Mouse (Mus musculus) liver, embryonic 13.5 days (tissue): ENCODE results near the gene Chl1. TPM values are rescaled to one million over a fixed set of nuclear protein-coding genes. Genes with fewer than 3 reads are reported as not detected.

Experiments
- ATAC-seq: fragments of 200-750 bp; cut with Nextera tagmentation; 2 replicates; pipeline ENCODE4 v1.8.0; 2017; ENCODE audit warnings: low read depth, mild to moderate bottlenecking, moderate number of reproducible peaks, moderate library complexity
- DNase-seq: peaks from one replicate; pipeline ENCODE4 v3.0.0; 2022
- H3K27ac ChIP-seq: fragments of 300-500 bp; sonication (generic); 2 replicates; pipeline ENCODE4 v1.5.1; 2015; ENCODE audit warnings: moderate library complexity, mild to moderate bottlenecking, inconsistent platforms
- H3K27me3 ChIP-seq: fragments of 300-500 bp; sonication (generic); 2 replicates; pipeline ENCODE4 v1.6.1; 2015; ENCODE audit warnings: mild to moderate bottlenecking, inconsistent platforms
- H3K36me3 ChIP-seq: fragments of 300-500 bp; sonication (generic); 2 replicates; pipeline ENCODE4 v1.6.1; 2015; ENCODE audit warnings: mild to moderate bottlenecking, inconsistent platforms
- H3K4me1 ChIP-seq: fragments of 300-500 bp; sonication (generic); replicated peaks from 2 replicates; pipeline ENCODE4 v1.6.1; 2015; ENCODE audit warnings: inconsistent platforms
- H3K4me2 ChIP-seq: fragments of 300-500 bp; sonication (generic); 2 replicates; pipeline ENCODE4 v1.6.1; 2015; ENCODE audit warnings: inconsistent platforms, mild to moderate bottlenecking, moderate library complexity
- H3K4me3 ChIP-seq: fragments of 300-500 bp; sonication (generic); replicated peaks from 2 replicates; pipeline ENCODE4 v1.5.1; 2015; ENCODE audit warnings: mild to moderate bottlenecking, inconsistent platforms
- H3K9ac ChIP-seq: fragments of 300-500 bp; sonication (generic); 2 replicates; pipeline ENCODE4 v1.6.1; 2015; ENCODE audit warnings: mild to moderate bottlenecking, inconsistent platforms
- H3K9me3 ChIP-seq: fragments of 300-500 bp; sonication (generic); replicated peaks from 2 replicates; pipeline ENCODE4 v1.6.1; 2016; ENCODE audit warnings: inconsistent platforms
- WGBS: fragments of 180-500 bp; shearing (Covaris S2); methylation state at CpG from one replicate; pipeline ENCODE4 v1.1.7; 2015; ENCODE audit not compliant: insufficient replicate concordance; 5-methylcytosine and 5-hydroxymethylcytosine counted together
- polyA plus RNA-seq: library from polyadenylated mRNA; unstranded; fragments of >200 nt; fragmentation: Nextera tagmentation; extraction: Ambion mirVana; gene quantifications from 2 replicates; pipeline ENCODE4 v1.2.1, GENCODE M21; 2015

Chl1 gene
- polyA plus RNA-seq, 1 experiment from 2014 or later = 0.13 TPM

- Histone ChIP-seq H3K27me3 (no peaks in the 10 kb centered on the region), H3K4me3 (no peak overlapping the region), H3K9ac (no peak overlapping the region), H3K9me3 (no peaks in the 10 kb centered on the region), H3K4me2 (no peak overlapping the region), H3K36me3 (no peaks in the 10 kb centered on the region), H3K27ac (no peak overlapping the region), H3K4me1 (no peaks in the 10 kb centered on the region)
- ATAC-seq (no peak), DNase-seq (no peak)
- WGBS = 71% methylated on average over 3 of the region's 3 CpGs
These were observed 162.7 kb downstream of the Chl1 start for GRCm38 (mm10) chr6:103673111-103673510.

GRCm38 (mm10) chr6:103674332-103674731 is 163.9 kb downstream of the Chl1 start:
- H3K27me3 ChIP-seq = no peaks in the 10 kb centered on the region
- WGBS = 56% methylated on average over 6 of the region's 6 CpGs

GRCm38 (mm10) chr6:103675145-103675544 is 164.8 kb downstream of the Chl1 start:
- WGBS = 72% methylated on average over 2 of the region's 2 CpGs
- DNase-seq = no peak
- no peaks in the 10 kb centered on the region for H3K9me3 ChIP-seq
- H3K27ac ChIP-seq = no peak overlapping the region
- no peaks in the 10 kb centered on the region for H3K36me3 ChIP-seq
- no peaks in the 10 kb centered on the region for H3K4me1 ChIP-seq
- ATAC-seq = no peak
- no peak overlapping the region for H3K9ac ChIP-seq
- no peak overlapping the region for H3K4me3 ChIP-seq
- no peak overlapping the region for H3K4me2 ChIP-seq
- no peaks in the 10 kb centered on the region for H3K27me3 ChIP-seq

More at GRCm38 (mm10) chr6:103674332-103674731, 163.9 kb downstream of the Chl1 start:
- Histone ChIP-seq H3K4me2 (no peak overlapping the region), H3K4me1 (no peaks in the 10 kb centered on the region), H3K36me3 (no peaks in the 10 kb centered on the region), H3K4me3 (no peak overlapping the region), H3K27ac (no peak overlapping the region), H3K9me3 (no peaks in the 10 kb centered on the region), H3K9ac (no peak overlapping the region)
- ATAC-seq (no peak), DNase-seq (no peak)

GRCm38 (mm10) chr6:103676664-103677063 is 166.3 kb downstream of the Chl1 start:
- Histone ChIP-seq H3K27me3 (no peaks in the 10 kb centered on the region), H3K9ac (no peak overlapping the region), H3K4me1 (no peaks in the 10 kb centered on the region), H3K27ac (no peak overlapping the region), H3K9me3 (no peaks in the 10 kb centered on the region), H3K4me2 (no peak overlapping the region), H3K4me3 (no peak overlapping the region), H3K36me3 (no peaks in the 10 kb centered on the region)
- ATAC-seq = no peak
- 79% methylated on average over 5 of the region's 5 CpGs for WGBS
- DNase-seq = no peak

GRCm38 (mm10) chr6:103677072-103677471 is 166.7 kb downstream of the Chl1 start:
- H3K4me3 ChIP-seq = no peak overlapping the region
- H3K27me3 ChIP-seq = no peaks in the 10 kb centered on the region
- no peaks in the 10 kb centered on the region for H3K36me3 ChIP-seq
- H3K9ac ChIP-seq = no peak overlapping the region
- 77% methylated on average over 1 of the region's 1 CpGs for WGBS
- ATAC-seq = no peak
- DNase-seq = no peak
- H3K27ac ChIP-seq = no peak overlapping the region
- H3K4me1 ChIP-seq = no peaks in the 10 kb centered on the region
- H3K9me3 ChIP-seq = no peaks in the 10 kb centered on the region
- no peak overlapping the region for H3K4me2 ChIP-seq

GRCm38 (mm10) chr6:103682854-103683574 is 172.6 kb downstream of the Chl1 start:
- Histone ChIP-seq H3K27ac (no peak overlapping the region), H3K36me3 (no peaks in the 10 kb centered on the region), H3K9ac (no peak overlapping the region), H3K4me2 (no peak overlapping the region), H3K27me3 (no peaks in the 10 kb centered on the region), H3K4me3 (no peak overlapping the region), H3K9me3 (no peaks in the 10 kb centered on the region), H3K4me1 (no peaks in the 10 kb centered on the region)
- WGBS = 15% methylated on average over 8 of the region's 8 CpGs
- ATAC-seq (no peak), DNase-seq (peak; percentile 9)

- Histone ChIP-seq H3K9me3 (no peaks in the 10 kb centered on the region), H3K27me3 (no peaks in the 10 kb centered on the region), H3K4me1 (no peaks in the 10 kb centered on the region), H3K27ac (no peak overlapping the region), H3K4me2 (no peak overlapping the region), H3K36me3 (no peaks in the 10 kb centered on the region), H3K4me3 (no peak overlapping the region), H3K9ac (no peak overlapping the region)
- 59% methylated on average over 3 of the region's 3 CpGs for WGBS
- ATAC-seq (no peak), DNase-seq (no peak)
These were observed 182.1 kb downstream of the Chl1 start for GRCm38 (mm10) chr6:103692511-103692910.

- Histone ChIP-seq H3K9me3 (no peaks in the 10 kb centered on the region), H3K36me3 (no peaks in the 10 kb centered on the region), H3K27me3 (no peaks in the 10 kb centered on the region), H3K9ac (no peak overlapping the region), H3K27ac (no peak overlapping the region), H3K4me2 (no peak overlapping the region), H3K4me1 (peaks cover 10% of the 10 kb centered on the region), H3K4me3 (no peak overlapping the region)
- DNase-seq = no peak
- ATAC-seq = no peak
- WGBS = 55% methylated on average over 7 of the region's 7 CpGs
These were observed 187.1 kb downstream of the Chl1 start for GRCm38 (mm10) chr6:103697349-103698028.

- 82% methylated on average over 1 of the region's 1 CpGs for WGBS
- H3K4me3 ChIP-seq = no peak overlapping the region
- H3K36me3 ChIP-seq = no peaks in the 10 kb centered on the region
- no peak overlapping the region for H3K9ac ChIP-seq
- H3K4me1 ChIP-seq = peaks cover 10% of the 10 kb centered on the region
- peak; percentile 53; the same call in 1 of the 2 replicates for ATAC-seq
- no peaks in the 10 kb centered on the region for H3K9me3 ChIP-seq
- H3K27ac ChIP-seq = no peak overlapping the region
- no peak for DNase-seq
- no peak overlapping the region for H3K4me2 ChIP-seq
- no peaks in the 10 kb centered on the region for H3K27me3 ChIP-seq
These were observed 189.1 kb downstream of the Chl1 start for GRCm38 (mm10) chr6:103699482-103699881.

- no peak overlapping the region for H3K4me2 ChIP-seq
- H3K36me3 ChIP-seq = no peaks in the 10 kb centered on the region
- no peak overlapping the region for H3K9ac ChIP-seq
- H3K9me3 ChIP-seq = no peaks in the 10 kb centered on the region
- peaks cover 10% of the 10 kb centered on the region for H3K4me1 ChIP-seq
- no peak overlapping the region for H3K4me3 ChIP-seq
- DNase-seq = no peak
- peak; percentile 52; the same call in 1 of the 2 replicates for ATAC-seq
- no peaks in the 10 kb centered on the region for H3K27me3 ChIP-seq
- 74% methylated on average over 1 of the region's 1 CpGs for WGBS
- no peak overlapping the region for H3K27ac ChIP-seq
These were observed 189.5 kb downstream of the Chl1 start for GRCm38 (mm10) chr6:103699895-103700294.

GRCm38 (mm10) chr6:103700336-103700735 is 189.9 kb downstream of the Chl1 start:
- DNase-seq = peak; percentile 48
- H3K4me1 ChIP-seq = peaks cover 10% of the 10 kb centered on the region
- no peaks in the 10 kb centered on the region for H3K27me3 ChIP-seq
- H3K9ac ChIP-seq = no peak overlapping the region
- H3K36me3 ChIP-seq = no peaks in the 10 kb centered on the region
- peak; percentile 97 for ATAC-seq
- WGBS = 13% methylated on average over 7 of the region's 7 CpGs
- H3K4me2 ChIP-seq = no peak overlapping the region
- H3K9me3 ChIP-seq = no peaks in the 10 kb centered on the region
- no peak overlapping the region; the same call in 1 of the 2 replicates for H3K27ac ChIP-seq
- H3K4me3 ChIP-seq = no peak overlapping the region

- H3K9ac ChIP-seq = no peak overlapping the region
- ATAC-seq = no peak
- no peaks in the 10 kb centered on the region for H3K27me3 ChIP-seq
- WGBS = 64% methylated on average over 3 of the region's 3 CpGs
- H3K9me3 ChIP-seq = no peaks in the 10 kb centered on the region
- H3K4me1 ChIP-seq = no peaks in the 10 kb centered on the region
- no peaks in the 10 kb centered on the region for H3K36me3 ChIP-seq
- H3K27ac ChIP-seq = no peak overlapping the region
- DNase-seq = no peak
- H3K4me2 ChIP-seq = no peak overlapping the region
- H3K4me3 ChIP-seq = no peak overlapping the region
These were observed 196.0 kb downstream of the Chl1 start for GRCm38 (mm10) chr6:103706366-103706765.
